Mouse (Mus musculus) ES-E14 (cell line): ENCODE results near the gene Selenoo. TPM values are rescaled to one million over a fixed set of nuclear protein-coding genes. Genes with fewer than 3 reads are reported as not detected.

Experiments
- DNase-seq: peaks from one replicate; pipeline ENCODE4 v3.0.0-alpha.2; 2013; ENCODE audit warnings: low read depth, low spot score
- H3K27ac ChIP-seq: 2 replicates; pipeline ENCODE4 v1.5.1; 2012; ENCODE audit warnings: low read depth, mild to moderate bottlenecking, low read length, moderate library complexity, mixed read lengths; ENCODE audit not compliant: poor library complexity, insufficient read depth, severe bottlenecking
- H3K36me3 ChIP-seq: 2 replicates; pipeline ENCODE4 v1.6.1; 2012; ENCODE audit warnings: mild to moderate bottlenecking, low read length, moderate library complexity, mixed read lengths; ENCODE audit not compliant: control insufficient read depth, poor library complexity, insufficient read depth, severe bottlenecking
- H3K4me1 ChIP-seq, 2 experiments: fragments of 150-350 bp in 1 of 2; sonication (generic) in 1 of 2; 2 replicates each; pipeline ENCODE4 v1.6.1; 2012; ENCODE audit warnings: low read length in 2 of 2, mild to moderate bottlenecking in 1 of 2, mixed read lengths in 1 of 2; ENCODE audit not compliant: control insufficient read depth in 2 of 2, insufficient read depth in 2 of 2, poor library complexity in 1 of 2
- H3K4me3 ChIP-seq, 2 experiments: fragments of 150-350 bp in 1 of 2; sonication (generic) in 1 of 2; 2 replicates each; pipeline ENCODE4 v1.5.1; 2012; ENCODE audit warnings: low read length in 2 of 2, low read depth in 1 of 2, mild to moderate bottlenecking in 1 of 2, mixed read lengths in 1 of 2; ENCODE audit not compliant: insufficient read depth in 1 of 2, poor library complexity in 1 of 2, severe bottlenecking in 1 of 2
- H3K9ac ChIP-seq: 2 replicates; pipeline ENCODE4 v1.6.1; 2012; ENCODE audit warnings: low read depth, mild to moderate bottlenecking, low read length, mixed read lengths; ENCODE audit not compliant: poor library complexity, insufficient read depth, severe bottlenecking
- H3K9me3 ChIP-seq: fragments of 150-350 bp; sonication (generic); 2 replicates; pipeline ENCODE4 v1.6.1; 2012; ENCODE audit warnings: low read depth, mild to moderate bottlenecking, low read length; ENCODE audit not compliant: control insufficient read depth, insufficient read depth
- CHD2 ChIP-seq: IDR thresholded peaks from 2 replicates; pipeline ENCODE4 v1.6.1; 2014; ENCODE audit warnings: mild to moderate bottlenecking, low read depth, low read length, inconsistent platforms
- HCFC1 ChIP-seq: IDR thresholded peaks from 2 replicates; pipeline ENCODE4 v1.6.1; 2012; ENCODE audit warnings: low read length, inconsistent platforms, borderline replicate concordance; ENCODE audit not compliant: insufficient read depth
- MAFK ChIP-seq: IDR thresholded peaks from 2 replicates; pipeline ENCODE4 v1.6.1; 2014; ENCODE audit warnings: mild to moderate bottlenecking, low read depth, low read length, inconsistent platforms; ENCODE audit not compliant: insufficient read depth
- ZC3H11A ChIP-seq: IDR thresholded peaks from 2 replicates; pipeline ENCODE4 v1.6.1; 2012; ENCODE audit warnings: low read depth, mild to moderate bottlenecking, inconsistent platforms, low read length, borderline replicate concordance
- ZNF384 ChIP-seq: IDR thresholded peaks from 2 replicates; pipeline ENCODE4 v1.6.1; 2012; ENCODE audit warnings: low read depth, low read length, inconsistent platforms
- in situ Hi-C, 2 experiments: fragments of 600-800 bp; cut with MboI; formaldehyde crosslinking; loops; one replicate each; pipeline ENCODE4 v1.15.1; 2025; ENCODE audit warnings: low sequenced_read_pairs in 2 of 2, inconsistent platforms in 1 of 2; ENCODE audit not compliant: unreplicated experiment in 2 of 2
- total RNA-seq: library from RNA; depleted of rRNA; stranded (reverse); fragments of 300-350 nt; gene quantifications from 2 replicates; pipeline ENCODE4 v1.2.3, GENCODE M21; 2012

The Selenoo gene
- total RNA-seq, 1 experiment: 7.5 TPM

DNA sequence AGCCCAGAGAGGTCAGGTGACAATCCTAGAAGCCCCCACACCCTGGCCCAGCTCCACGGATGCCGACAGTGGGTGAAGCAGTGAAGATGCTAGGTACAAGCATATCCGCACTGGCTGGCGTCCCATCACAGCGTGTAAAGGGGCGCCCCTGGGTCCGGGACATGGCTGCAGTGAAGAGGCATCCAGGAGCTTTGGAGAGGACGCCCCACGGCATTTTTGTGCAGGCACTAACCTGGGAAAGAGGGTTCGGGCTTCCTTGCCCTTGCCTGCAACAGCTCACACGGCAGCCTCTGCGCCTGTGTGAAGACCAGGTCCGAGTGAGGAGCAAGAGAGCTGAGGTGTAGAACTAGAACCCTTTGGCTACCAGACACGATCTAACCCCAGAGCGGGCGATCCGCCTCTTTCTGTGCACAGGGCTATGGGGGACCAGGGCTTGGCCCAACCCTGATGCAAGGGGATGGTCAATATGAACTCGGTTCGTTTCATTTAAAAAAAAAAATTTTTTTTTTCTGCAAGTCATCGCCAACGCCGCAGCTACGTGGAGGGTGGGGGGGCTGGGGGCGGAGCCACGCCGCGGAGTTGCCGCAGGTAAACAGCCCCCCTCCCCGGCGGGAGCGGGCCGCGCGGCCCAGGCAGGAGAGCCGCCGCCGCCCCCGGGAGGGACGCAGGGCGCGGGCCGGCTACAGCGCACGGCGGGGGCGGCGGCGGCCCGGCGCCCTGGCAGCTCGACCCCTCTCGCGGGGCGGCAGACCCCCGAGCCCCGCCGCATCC is 29.5 kb upstream of the Selenoo start, which contains the start of gene Panx2:
Panx2 (plus strand) TSS at position 574 of the 771 bp plus-strand sequence.
- H3K4me1 ChIP-seq: peaks cover 0 to 6% of the 10 kb centered on the region in 2 experiments; a peak in 1 of 4 replicates
- H3K9ac ChIP-seq: peak within 1 kb of the TSS; percentile 67
- H3K27ac ChIP-seq: no peak within 1 kb of the TSS
- in situ Hi-C loops: no loop called here
- H3K9me3 ChIP-seq: no peaks in the 10 kb centered on the region
- no peak for DNase-seq
- peak within 1 kb of the TSS; percentile 80 to 83 for H3K4me3 ChIP-seq
- peak; percentile 63 for TF ChIP-seq MAFK
- TF ChIP-seq ZNF384: peak; percentile 55; the same call in 1 of the 2 replicates
- TF ChIP-seq HCFC1: no peak
- no peak for TF ChIP-seq CHD2
- no peak for TF ChIP-seq ZC3H11A
- no peaks in the 10 kb centered on the region for H3K36me3 ChIP-seq

DNA sequence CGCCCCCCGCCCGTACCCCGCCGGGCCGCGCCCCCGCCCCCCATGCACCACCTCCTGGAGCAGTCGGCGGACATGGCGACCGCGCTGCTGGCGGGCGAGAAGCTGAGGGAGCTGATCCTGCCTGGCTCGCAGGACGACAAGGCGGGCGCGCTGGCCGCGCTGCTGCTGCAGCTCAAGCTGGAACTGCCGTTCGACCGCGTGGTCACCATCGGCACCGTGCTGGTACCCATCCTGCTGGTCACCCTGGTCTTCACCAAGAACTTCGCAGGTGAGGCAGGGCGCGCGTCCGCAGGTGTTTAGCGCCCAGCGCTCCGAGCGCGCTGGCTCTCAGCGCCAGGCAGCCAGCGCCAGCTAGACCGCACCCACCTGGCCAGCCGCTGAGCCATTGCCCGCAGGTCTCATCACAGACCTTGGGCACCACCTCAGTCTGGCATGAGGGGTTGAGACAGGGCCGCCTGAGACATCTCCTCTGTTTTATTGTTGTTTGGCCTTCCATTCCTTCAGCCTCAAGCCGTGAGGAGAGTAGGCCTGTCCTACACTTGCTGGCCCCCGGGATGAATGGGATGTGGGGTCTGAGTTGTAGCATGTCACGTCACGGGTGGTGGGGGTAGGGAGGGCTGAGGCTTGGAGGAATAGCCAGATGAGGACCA is 28.7 kb upstream of the Selenoo start:
- no peak for TF ChIP-seq MAFK
- no peak for TF ChIP-seq ZC3H11A
- TF ChIP-seq CHD2: no peak
- TF ChIP-seq ZNF384: no peak
- TF ChIP-seq HCFC1: no peak
- no peak for DNase-seq
- Histone ChIP-seq H3K4me1 (peaks cover 0 to 6% of the 10 kb centered on the region in 2 experiments; a peak in 1 of 4 replicates), H3K27ac (no peak overlapping the region), H3K9me3 (no peaks in the 10 kb centered on the region), H3K4me3 (peak overlapping the region; percentile 80 to 83), H3K36me3 (no peaks in the 10 kb centered on the region), H3K9ac (peak overlapping the region; percentile 67)
- in situ Hi-C loops: no loop called here

DNA sequence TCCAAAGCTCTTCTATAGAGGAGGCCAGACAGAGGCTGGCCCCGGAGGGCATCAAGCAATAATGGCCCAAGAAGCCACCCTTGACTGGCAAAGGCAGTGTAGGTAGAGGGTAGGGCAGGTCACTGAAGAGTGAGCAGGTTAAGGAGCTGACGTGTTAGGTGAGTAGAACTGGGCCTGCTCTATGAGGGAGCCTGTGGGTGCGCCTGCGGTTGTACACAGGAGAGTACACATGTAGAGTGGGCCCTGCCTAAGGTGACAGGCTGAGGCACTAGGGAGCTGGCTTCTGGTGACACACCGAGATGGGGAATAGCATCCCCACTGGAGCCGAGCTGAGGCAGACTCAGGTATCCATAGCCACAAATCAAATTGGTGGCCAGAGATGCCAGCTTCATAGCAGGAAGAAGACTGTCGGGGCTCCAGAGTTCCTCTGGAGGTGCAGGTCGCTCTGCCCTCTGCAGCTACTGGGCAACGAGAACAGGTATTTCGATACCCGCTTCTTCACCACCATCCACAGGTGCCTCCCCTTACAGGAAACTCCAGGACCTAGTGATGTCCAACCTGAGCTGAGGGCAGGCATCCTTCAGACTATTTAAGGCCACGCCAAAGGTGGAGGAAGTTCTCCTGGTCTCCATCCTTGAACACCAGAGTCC is 27.9 kb upstream of the Selenoo start:
- TF ChIP-seq ZNF384: no peak
- TF ChIP-seq MAFK: no peak
- TF ChIP-seq CHD2: no peak
- TF ChIP-seq ZC3H11A: no peak
- TF ChIP-seq HCFC1: no peak
- DNase-seq: no peak
- no peaks in the 10 kb centered on the region for H3K9me3 ChIP-seq
- no peak overlapping the region for H3K9ac ChIP-seq
- in situ Hi-C loops: no loop called here
- peaks cover 0 to 6% of the 10 kb centered on the region in 2 experiments; a peak in 1 of 4 replicates for H3K4me1 ChIP-seq
- H3K36me3 ChIP-seq: no peaks in the 10 kb centered on the region
- no peak overlapping the region for H3K27ac ChIP-seq
- peak overlapping the region in 1 of 2 experiments; percentile 83; a peak in 1 of 4 replicates for H3K4me3 ChIP-seq

DNA sequence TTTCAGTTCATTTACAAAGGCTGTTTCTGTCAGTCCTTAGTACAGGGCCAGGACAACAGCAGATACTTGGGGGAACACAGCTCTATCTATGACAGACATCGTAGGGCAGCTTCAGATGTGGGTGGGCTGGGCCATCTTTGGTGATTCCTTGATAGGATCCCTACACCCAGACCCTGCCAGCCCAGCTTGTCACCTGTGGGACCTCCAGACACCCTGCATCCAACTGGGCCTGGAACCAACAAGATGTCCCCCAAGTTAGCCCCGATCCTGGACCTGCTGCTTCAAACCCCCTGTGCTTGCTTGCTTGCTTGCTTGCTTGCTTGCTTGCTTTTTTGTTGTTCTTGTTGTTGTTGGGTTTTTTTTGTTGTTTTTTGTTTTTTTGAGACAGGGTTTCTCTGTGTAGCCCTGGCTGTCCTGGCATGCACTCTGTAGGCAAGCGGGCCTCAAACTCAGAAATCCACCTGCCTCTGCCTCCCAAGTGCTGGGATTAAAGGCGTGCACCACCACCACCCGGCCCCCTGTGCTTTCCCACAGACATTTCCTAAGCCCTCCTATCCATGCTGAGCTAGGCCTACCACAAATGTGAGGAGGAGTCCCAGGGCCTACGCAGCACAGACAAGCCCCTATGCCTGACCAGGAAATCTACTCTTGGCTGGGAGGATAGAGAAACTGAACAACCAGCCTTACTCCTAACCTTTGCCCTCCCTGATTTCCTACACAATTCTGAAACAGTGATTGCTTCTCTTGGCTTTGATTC is 26.9 kb upstream of the Selenoo start:
- H3K36me3 ChIP-seq: no peaks in the 10 kb centered on the region
- no peak overlapping the region for H3K9ac ChIP-seq
- no peak for DNase-seq
- no peak overlapping the region for H3K4me3 ChIP-seq
- H3K4me1 ChIP-seq: peaks cover 0 to 6% of the 10 kb centered on the region in 2 experiments; a peak in 1 of 4 replicates
- in situ Hi-C loops: no loop called here
- no peaks in the 10 kb centered on the region for H3K9me3 ChIP-seq
- no peak for TF ChIP-seq HCFC1
- no peak overlapping the region for H3K27ac ChIP-seq
